In the genomic region with DNA sequence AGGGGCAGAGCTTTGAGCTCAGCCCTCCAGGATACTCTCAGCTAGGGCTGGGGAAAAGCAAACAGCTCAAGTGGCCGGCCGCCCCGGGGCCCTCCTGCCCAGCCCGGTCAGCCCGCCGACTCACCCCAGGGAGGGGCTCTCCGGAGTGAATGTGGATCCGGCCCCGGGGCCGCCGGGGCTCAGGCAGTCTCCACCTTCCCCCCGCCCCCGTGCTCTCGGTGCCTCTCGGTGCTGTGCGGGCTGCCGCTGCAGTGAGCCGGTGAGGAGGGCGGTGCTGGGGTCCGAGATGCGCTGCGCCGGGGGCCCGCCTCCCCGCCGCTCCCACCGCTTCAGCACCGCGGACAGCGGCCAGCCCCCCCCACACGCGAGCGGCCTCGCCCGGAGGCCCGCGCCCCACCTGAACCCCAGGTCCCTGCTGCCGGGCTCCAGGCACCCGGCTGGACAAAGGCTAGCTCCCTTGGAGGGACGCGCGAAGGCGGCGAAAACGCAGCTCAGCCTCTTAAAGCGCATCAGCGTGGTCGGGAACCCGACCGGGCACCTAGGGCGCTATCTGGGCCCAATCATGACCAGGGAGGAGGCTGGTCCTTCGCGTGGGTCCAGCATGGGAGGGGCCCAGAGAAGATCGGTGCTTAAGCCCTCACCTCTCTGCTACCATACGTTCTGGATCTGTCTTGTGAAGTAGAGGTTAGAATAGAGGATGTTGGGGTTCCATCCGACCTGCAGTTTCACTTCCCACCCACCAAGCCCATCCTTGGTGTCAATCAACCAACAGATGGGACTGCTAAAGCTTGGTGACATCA, we compare ENCODE assay signal across 8 mouse cellular contexts.
DNase-seq lines count a peak whose midpoint lies in the region; ATAC-seq lines count a peak whose summit lies in the region.

No protein-coding gene starts in this region.

- H3K4me1 ChIP-seq in kidney, embryonic 14.5 days (ENCODE audit: control insufficient read depth, insufficient read depth, low read length), result no peaks in the 10 kb centered on the region
- peaks cover 19% of the 10 kb centered on the region for H3K4me1 ChIP-seq in hindbrain, embryonic 13.5 days (replicated peaks)
- peaks cover 10% of the 10 kb centered on the region; the same call in 1 of the 2 replicates for H3K4me1 ChIP-seq in lung, embryonic 16.5 days (replicated peaks; ENCODE audit: control insufficient read depth, insufficient read depth, low read length)

- peaks cover 31% of the 10 kb centered on the region for H3K27me3 ChIP-seq in kidney, embryonic 14.5 days (ENCODE audit: control insufficient read depth, insufficient read depth, low read length)
- H3K27me3 ChIP-seq in hindbrain, embryonic 13.5 days, result peaks cover 43% of the 10 kb centered on the region
- H3K27me3 ChIP-seq in lung, embryonic 16.5 days (ENCODE audit: control insufficient read depth, insufficient read depth, low read depth, low read length), result peaks cover 31% of the 10 kb centered on the region

- H3K4me3 ChIP-seq in kidney, embryonic 14.5 days (ENCODE audit: low read length), result peak overlapping the region; percentile 23
- peak overlapping the region; percentile 56 for H3K4me3 ChIP-seq in hindbrain, embryonic 13.5 days
- H3K4me3 ChIP-seq in lung, embryonic 16.5 days (ENCODE audit: low read length), result peak overlapping the region; percentile 36

- peak overlapping the region; percentile 19; the same call in 1 of the 2 replicates for H3K9ac ChIP-seq in kidney, embryonic 14.5 days (ENCODE audit: low read depth, low read length)
- peak overlapping the region; percentile 85 for H3K9ac ChIP-seq in hindbrain, embryonic 13.5 days
- no peak overlapping the region for H3K9ac ChIP-seq in lung, embryonic 16.5 days (ENCODE audit: low read length)

- no peaks in the 10 kb centered on the region for H3K36me3 ChIP-seq in kidney, embryonic 14.5 days (ENCODE audit: control insufficient read depth, insufficient read depth, low read length)
- peaks cover 1% of the 10 kb centered on the region; the same call in 1 of the 2 replicates for H3K36me3 ChIP-seq in hindbrain, embryonic 13.5 days
- no peaks in the 10 kb centered on the region for H3K36me3 ChIP-seq in lung, embryonic 16.5 days (ENCODE audit: control insufficient read depth, insufficient read depth, low read length)

- H3K27ac ChIP-seq in kidney, embryonic 14.5 days (ENCODE audit: low read depth, low read length), result no peak overlapping the region
- H3K27ac ChIP-seq in hindbrain, embryonic 13.5 days, result peak overlapping the region; percentile 84
- no peak overlapping the region for H3K27ac ChIP-seq in lung, embryonic 16.5 days (ENCODE audit: low read length)

- DNase-seq in kidney, adult 11 months, result no peak
- peak; percentile 41 for DNase-seq in ZHBTc4 (ENCODE audit: low read depth, low spot score)
- peak; percentile 61 for DNase-seq in embryo, embryonic 9.5 days (ENCODE audit: extremely low spot score)
- DNase-seq in retina, embryonic 14.5 days (ENCODE audit: low spot score), result peak; percentile 53
- no peak for DNase-seq in spleen, postnatal 36 days (ENCODE audit: low spot score in 2 of 2)

- no peaks in the 10 kb centered on the region for H3K9me3 ChIP-seq in kidney, embryonic 14.5 days (ENCODE audit: control insufficient read depth, low read length)
- no peaks in the 10 kb centered on the region for H3K9me3 ChIP-seq in hindbrain, embryonic 13.5 days
- H3K9me3 ChIP-seq in lung, embryonic 16.5 days (ENCODE audit: control insufficient read depth, low read length), result no peaks in the 10 kb centered on the region

- WGBS in kidney, embryonic 14.5 days, result 2% methylated on average over 43 of the region's 56 CpGs
- WGBS in hindbrain, embryonic 13.5 days, result 4% methylated on average over 46 of the region's 56 CpGs
- 1% methylated on average over 47 of the region's 56 CpGs for WGBS in lung, embryonic 16.5 days

- peak overlapping the region; percentile 51 for H3K4me2 ChIP-seq in kidney, embryonic 14.5 days (replicated peaks; ENCODE audit: low read depth, low read length)
- H3K4me2 ChIP-seq in hindbrain, embryonic 13.5 days, result peak overlapping the region; percentile 85
- peak overlapping the region; percentile 56 for H3K4me2 ChIP-seq in lung, embryonic 16.5 days (ENCODE audit: low read depth, low read length)

- peak; percentile 76 for ATAC-seq in kidney, embryonic 14.5 days (ENCODE audit: low FRiP score, low TSS enrichment)
- ATAC-seq in hindbrain, embryonic 13.5 days (ENCODE audit: low FRiP score), result peak; percentile 59
- ATAC-seq in lung, embryonic 16.5 days (ENCODE audit: low read depth), result peak; percentile 57

Comparison
In these comparisons a context has a peak if more than half of its experiments do, and no peak if none do; other contexts are left out.
1. DNase-seq: peak in ZHBTc4 (single experiment), embryo, embryonic 9.5 days (single experiment) and retina, embryonic 14.5 days (single experiment); none in kidney, adult 11 months (single experiment) and spleen, postnatal 36 days (0 of 2).
2. Peak in every context shown above with its lines, with median percentiles within 50 percentile points of each other: ATAC-seq, H3K4me2 ChIP-seq and H3K4me3 ChIP-seq.